Mouse (Mus musculus): Measurements from ENCODE around the gene Dync2li1.

Dync2li1 gene

DNA sequence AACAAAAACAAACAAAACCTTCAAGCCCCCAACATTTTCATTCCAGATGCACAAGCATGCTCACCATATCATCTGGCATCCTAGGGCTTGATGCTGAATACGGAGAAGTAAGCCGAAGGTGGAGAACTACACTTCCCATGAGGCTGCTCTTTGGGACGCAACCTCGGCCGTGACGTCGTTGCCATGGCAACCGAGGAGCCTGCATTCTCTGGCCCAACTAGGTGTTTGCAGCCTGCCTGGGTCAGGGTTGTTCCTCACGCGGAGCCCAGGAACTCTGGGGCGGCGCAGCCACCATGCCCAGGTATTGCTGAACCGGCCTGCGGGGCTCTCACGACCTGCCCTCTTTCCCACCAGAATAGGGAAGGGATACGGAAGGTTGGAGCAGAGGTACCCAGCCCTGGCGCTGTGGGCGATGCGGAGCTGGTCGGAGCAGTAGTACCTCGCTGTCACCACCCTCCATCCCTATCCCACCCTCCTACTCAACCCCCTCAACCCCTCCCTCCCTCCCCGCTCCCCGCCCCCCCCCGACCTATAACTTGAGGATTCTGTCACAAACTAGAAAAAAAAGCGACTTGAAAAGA, at the start of gene Dync2li1:
Gene Dync2li1 (plus strand): TSS at position 221 of the 581 bp plus-strand sequence.
- DNase-seq = peak; percentile 96

DNA sequence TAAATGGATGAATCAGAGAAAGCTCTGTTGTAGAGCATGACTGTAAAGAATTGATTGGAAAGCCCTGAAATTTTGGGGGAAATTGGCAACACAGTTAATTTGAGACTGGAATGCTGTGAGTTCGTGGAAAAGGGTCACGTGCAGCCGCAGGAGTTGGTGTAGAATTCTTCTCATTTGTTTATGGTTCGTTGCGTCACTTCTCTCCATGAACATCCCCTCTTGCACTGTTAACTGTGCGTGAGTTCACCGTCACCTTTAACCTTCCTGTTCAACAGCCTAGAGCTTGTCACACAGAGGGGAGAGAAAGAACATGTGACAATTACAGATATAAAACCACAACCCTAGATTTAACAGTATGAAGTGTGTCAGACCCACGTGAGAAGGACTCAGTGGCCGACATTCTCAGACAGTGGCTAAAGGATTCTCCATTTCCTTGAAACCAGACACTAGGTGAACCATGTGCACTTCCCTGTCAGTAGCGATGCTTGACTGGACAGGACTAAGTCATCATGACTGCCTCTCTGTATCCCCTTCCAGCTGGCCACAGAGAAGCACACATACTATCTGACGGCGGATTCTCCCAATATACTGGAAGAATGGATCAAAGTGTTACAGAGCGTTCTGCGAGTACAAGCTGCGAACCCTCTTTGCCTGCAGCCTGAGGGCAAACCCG, 49.5 kb upstream of the Dync2li1 start:
- DNase-seq = no peak

DNA sequence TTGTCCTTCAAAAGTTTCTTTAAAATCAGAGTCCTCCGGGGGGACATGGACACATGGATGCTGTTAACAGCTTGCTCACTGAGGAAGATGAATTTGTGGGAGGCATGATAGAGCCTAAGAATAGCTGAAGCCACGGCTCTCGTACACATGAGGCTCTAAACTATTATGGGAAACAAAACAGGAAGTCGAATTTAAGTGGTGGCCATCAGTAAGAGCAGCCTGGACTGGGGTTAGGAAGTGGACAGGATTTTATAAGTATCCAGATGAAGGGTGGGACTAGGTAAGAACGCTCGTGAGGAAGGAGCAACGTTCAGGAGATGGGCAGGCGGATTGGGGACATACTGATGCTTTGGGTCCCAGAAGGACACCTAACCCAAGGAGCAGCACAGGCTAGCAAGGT, 47.0 kb upstream of the Dync2li1 start:
- no peak for DNase-seq

DNA sequence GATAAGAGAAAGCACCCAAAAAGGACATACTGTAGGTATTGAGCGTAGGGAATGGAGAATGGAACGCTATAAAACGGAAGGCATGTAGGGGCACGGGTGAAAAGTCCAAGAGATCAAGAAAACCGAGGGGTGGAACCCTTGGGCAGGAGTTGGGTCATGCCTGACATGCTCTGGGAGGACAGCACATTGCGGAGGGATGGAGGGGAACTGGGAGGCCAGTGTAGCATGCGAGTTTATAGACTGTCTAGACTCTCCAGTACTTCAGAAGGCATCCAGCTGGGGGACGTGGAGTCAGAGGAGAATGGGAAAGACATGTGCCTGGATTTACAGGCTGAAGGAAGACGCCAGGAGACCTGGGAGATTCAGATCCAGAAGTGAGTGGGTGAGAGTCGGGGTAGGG, 46.5 kb upstream of the Dync2li1 start:
- no peak for DNase-seq

DNA sequence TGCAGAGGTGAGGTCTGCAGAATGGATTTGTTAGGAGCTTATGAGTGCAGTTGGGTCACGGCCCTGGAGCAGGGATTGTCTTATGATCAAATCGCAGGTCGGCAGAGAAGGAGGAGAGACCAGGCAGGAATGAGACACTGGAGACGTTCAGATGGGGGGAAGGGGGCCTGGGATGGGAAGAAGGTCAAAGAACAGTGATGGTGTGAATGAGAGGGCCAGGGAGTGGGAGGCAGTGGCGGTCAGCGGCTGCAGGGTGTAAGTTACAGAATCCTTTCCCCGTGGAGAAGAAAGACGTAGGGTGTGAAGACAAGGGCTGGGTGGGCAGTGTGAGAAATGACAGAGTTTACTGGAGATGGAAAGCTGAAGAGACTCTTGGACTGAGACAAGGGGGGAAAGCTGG, 45.5 kb upstream of the Dync2li1 start:
- DNase-seq = no peak

DNA sequence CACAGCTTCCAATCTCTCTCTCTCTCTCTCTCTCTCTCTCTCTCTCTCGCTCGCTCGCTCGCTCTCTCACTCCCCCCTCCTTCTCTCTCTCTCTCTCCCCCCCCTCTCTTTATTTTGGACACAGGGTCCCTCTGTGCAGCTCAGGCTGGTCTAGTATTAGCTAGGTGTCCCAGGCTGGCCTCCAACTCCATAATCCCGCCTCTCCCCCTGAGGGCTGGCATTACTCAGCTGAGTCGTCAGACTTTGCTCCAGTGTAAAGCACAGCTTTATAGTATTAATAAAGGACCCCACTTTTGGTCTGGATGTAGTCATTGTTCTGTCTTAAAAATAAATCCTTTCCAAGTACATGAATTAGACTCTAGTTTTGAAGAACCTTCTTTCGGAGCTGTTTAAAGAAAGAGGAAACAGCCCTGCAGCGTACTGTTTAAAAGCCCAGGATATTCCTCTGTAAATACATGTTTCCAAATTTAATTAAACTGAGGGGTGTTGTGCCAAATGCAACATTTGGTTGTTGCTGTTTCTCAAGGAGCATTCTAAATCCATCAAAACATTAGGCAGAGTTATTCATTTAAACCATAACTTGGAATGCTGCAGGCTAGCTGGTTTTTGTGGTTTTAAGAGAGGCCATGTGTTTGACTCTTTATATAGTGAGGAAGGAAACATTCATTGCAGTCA, 44.4 kb upstream of the Dync2li1 start:
- no peak for DNase-seq

DNA sequence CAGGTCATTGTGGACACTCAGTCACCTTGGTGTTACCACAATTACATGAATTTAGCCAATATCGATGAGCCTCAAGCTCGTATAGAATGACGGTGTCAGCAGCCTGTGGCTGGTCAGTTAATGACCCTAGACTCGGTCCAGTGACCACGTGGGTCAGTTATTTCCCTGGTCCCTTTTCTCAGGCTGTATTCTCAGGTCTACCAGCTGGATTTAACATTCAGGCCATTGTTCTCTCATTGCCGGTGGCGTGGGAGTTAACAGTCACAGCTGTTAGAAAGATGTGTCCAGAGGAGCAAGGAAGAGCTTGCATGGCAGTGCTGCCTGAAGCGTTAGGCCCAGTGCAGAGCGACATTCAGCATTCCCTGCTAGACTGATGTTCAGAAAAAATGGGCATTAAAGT, 42.2 kb upstream of the Dync2li1 start:
- DNase-seq = no peak

DNA sequence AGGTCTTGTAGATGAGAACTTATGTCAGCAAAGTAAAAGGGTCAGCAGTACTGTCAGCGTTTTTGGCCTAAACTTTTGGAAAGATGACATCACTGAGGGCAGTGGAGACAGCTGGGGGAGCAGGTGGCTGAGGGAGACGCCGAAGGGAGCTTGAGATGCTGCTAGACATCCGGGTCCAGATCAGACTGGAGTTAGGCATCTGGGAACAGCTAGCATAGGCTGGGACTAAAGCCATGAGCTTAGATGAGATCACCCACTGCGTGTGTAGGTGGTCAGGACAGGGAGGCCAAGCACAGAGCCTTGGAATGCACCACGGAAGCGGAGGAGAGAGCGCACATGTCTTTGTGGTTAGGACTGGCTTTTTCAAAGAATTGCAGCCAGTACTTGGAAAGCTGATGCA, 41.2 kb upstream of the Dync2li1 start:
- DNase-seq = no peak

DNA sequence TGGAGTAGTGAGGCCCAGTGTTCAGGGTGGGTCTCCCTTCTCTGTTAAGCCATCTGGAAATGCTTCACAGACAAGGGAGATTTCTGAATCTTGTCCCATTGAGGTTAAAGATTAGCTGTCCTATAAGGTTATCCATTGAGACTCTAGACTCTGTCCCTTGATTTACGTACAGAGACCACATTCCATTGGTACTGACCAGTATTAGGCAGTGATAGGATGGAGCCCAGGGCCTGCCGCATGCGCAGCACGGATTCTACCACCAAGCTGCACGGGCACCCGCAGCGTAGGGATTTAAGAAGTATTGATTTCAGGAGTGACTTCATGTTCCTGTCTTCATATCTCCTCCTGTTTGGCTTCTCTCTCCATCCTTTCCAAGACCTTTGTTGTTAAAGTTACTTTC, 36.2 kb upstream of the Dync2li1 start:
- no peak for DNase-seq

DNA sequence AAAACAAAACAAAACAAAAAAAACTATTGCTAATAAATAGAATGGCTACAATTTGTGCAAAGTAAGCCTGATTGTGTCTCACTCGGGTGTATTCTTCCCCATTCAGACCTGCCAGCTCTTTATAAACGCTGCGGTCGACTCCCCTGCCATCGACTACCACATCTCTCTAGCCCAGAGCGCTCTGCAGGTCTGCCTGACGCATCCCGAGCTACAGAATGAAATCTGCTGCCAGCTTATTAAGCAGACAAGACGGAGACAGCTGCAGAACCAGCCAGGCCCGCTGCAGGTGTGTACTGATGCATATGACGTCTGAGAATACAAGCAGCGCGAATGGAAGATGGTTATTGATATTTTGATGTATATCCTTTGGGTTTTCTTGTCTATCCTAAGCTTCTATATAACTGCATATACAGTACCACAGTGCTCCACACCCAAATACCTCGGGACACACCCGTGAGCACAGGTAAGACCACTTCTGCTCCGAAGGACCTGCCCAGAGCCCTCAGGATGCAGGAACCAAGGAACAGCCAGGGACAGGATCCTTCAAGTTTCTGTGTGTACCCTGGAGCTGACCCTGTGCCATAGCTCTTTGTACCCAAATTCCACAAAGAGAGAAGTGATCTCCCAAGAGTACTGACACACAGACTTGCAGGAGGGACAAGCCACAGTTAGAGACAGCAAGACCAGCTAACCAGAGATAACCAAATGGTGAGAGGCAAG, 34.7 kb upstream of the Dync2li1 start:
- DNase-seq = no peak

DNA sequence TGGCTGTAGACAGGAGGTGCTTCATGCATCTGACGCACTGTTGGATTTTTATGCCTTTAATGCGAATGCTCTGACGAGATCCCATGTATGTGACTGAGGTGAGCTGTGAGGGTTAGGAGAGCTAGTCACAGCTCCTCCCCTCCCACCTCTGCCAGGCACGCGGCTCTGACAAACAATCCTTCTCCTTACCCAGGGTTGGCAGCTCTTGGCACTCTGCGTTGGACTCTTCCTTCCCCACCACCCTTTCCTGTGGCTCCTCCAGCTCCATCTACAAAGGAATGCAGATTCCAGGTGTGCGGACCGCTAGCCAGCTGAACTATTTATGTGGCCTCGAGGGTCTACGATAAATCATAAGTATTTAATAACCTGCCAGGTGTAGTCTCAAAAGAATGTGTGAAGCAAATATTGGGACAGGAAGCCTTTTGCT, 30.3 kb upstream of the Dync2li1 start:
- no peak for DNase-seq

DNA sequence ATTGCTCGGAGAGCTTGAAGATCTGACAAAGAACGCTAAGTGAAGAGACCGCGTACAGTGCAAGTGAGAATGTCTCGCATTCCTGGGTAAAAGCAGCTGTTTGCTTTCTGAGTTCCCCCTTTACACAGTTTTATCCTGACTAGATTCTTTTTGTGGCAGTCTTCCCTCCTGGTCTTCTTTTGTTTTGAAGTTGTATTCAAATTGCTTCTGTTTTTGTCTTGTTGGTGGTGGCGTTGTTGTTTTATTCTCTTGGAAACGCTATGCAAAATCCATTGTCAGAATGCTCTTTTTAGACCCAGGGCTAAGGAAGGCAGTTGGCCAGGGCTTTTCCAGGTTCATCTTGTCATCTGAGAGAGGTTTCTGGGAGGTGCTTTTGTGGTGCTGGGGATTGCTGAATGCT, 29.8 kb upstream of the Dync2li1 start:
- no peak for DNase-seq

DNA sequence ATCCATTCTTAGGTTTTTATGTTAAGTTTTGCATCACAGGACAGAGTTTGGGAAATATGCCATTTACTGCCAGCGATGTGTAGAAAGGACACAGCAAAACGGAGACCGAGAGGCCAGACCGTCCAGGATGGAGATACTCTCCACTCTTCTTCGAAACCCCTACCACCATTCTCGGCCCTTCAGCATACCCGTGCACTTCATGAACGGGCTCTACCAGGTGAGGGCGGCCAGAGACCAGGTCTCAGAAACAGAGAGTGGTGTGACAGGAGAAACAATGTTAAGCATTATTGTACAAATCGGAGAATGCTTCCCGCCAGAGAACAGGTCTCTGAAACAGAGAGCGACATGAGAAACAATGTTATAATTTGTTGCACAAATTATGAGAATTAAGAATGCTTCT, 28.4 kb upstream of the Dync2li1 start:
- no peak for DNase-seq

DNA sequence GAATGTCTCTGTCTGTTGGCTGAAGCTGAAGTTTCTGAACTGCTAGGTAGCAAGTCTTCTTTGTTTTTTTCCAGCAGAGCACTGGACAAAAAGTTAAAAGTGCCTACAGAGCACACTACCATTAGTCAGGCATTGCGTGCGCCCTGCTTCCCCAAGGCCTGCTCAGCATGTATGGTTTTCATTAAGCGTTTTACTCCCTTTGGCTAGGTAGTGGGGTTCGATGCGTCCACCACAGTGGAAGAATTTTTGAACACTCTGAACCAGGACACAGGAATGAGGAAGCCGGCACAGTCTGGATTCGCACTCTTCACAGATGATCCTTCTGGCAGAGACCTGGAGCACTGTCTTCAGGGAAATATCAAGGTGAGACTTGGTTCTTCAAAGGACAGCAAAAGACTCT, 27.4 kb upstream of the Dync2li1 start:
- no peak for DNase-seq

DNA sequence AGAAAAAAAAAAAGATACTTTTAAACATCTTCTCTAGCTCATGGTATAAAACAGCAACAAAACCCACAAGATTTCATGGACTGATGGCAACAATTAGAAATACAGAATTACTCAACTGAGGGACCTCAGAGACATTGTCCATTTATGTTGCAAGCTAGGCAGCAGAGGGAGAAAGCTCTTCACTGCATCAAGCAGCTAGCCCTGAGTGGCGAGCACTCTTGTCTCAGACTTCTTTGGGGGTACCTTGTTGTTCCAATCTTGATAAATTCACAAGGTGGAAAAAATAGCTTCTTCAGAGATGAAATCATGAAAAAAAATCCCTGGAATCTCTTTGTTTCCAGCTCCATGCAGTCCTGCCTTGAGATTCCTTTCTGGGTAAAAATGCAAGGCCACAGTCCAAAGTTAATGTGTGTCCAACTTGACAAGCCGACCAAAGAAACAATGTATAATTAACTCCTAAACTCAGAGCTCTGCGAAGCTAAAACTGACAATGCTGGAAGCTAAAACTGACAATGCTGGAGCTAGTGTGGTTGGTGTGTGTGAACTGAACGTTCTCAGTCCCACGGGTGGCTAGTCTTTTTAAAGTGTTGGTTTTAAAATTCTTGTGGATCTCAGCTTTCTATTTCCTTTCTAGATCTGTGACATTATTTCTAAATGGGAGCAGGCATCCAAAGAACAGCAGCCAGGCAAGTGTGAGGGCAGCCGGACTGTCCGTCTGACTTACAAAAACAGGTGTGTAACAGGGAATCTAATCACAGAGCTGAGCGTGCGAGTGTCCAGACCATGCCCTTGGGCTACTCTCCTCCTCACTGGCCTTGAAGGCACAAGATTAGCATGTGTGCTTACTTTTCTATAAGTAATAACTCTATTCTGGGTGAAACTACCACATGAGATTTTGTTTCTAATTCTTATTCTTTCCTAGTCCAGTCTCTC, 26.0 kb upstream of the Dync2li1 start:
- DNase-seq = no peak

DNA sequence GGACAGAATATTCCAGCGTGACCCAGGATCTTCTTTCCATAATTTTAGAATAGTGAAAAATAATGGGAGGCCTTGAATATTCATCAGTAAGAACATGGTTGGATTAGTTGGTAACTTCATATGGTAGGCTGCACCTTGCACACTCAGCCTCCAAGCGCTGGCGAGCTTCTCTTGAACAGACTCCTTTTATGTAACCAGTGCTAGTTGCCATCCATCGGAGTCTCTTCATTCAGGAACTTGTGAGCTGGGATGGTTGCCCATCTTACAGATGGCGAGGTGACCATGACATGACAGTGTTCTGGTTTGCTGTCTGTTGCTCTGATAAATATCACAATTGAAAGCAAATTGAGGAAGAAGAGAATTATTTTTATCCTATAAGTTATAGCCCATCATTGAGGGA, 24.5 kb upstream of the Dync2li1 start:
- DNase-seq = no peak

DNA sequence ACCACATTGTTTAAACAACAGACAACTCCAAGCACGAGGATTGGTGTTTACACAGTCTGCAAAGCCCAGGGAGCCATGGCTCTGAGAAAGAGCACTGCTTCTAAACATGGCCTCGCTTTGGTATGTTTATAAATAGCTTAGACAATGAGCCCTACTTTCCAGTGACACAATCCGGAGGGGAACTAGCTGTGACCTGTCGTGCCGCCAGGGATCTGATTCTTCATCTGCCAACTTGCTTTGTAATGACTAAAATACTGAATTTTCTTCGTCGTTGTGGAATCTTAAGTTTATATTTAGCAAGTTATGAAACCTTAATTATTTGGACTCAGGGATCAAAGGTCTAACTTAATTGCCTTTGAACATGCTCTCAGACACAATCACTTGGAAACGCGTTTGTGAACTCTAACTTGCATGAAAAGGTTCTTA, 23.1 kb upstream of the Dync2li1 start:
- peak; percentile 40 for DNase-seq

DNA sequence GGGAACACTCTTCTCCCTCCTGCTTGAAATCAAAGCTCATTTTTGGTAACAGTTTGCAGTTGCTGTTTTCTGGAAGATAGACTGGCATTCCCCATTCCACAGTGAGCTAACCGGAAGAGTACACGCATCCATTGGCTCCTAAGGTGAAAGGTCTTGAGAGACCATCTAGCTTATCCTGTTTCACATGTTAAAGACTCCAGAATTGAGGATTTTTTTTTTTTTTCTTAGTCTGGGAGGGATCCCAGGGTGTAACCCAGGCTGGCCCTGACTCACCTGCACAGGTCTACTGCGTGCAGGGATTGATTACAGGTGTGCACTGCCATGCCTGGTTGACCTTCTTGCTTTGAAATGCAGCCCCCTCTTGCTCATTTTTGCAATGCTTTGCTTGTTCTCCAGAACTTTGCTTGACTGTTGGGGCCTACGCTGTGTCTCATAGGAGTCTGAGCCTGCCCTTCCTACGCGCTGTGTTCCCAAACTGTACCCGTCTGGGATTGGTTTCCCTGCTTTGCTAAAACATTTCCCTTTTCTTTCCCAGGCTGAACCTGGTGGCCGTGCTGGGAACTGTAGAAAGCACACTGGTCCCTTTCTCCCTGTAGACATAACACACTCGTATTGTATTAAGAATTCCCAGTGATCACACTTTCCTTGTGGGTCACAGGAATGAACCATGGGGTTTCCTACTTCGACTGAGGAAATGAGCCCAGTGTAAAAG, 22.4 kb upstream of the Dync2li1 start:
- DNase-seq = no peak

DNA sequence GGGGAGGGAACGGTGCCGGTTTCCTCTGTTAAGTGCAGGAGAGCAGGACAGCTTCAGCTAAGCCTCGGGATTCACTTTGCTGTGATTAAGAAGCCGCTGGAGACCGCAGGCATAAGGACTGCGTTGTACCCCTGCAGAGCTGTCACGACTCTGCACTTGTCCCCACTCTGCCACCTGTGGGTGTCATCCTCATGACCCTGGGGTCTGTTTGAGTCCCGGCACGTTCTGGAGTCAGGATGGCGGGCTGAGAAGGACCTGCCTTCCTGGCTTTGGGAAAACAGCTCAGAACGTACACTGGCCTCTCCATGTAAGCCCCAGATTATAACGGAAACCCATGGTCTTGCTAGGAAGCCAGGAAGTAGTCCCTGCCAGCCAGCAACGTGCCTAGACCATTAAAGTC, 19.3 kb upstream of the Dync2li1 start:
- DNase-seq = no peak

DNA sequence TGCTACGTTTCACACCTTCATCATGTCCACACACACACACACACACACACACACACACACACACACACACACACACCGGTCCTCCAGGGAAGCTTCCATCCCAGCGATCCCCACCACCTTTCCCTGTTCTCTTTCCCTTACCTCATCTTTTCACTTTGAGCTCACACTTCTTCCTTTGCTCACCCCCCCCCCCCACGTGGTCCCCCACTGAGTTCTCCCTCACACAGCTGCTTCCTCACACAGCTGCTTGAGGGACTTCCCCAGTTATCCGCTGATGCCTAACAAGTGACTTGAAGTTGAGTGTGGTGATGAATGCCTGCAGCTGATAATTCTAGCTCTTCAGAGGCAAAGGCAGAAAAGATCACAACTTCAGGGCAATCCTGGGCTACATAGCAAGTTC, 18.7 kb upstream of the Dync2li1 start:
- DNase-seq = no peak

DNA sequence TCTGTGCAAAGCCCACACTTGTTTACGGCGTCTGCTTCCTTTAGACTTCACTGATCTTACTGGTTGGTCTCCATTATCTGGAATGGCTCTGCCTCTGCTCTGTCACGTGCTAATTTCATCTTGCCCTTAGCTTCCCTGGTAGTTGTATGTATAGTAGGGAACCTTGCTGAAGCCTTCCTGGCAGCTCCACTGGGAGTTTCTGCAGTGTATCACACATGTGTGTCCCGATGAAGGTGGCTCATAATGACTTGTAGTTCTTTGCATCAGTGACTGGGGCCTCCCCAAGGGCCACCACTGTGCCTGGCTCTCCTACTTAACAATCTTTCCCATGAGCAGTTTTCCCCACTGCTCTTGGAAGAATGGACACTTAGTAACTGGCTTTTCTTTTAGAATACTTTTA, 17.7 kb upstream of the Dync2li1 start:
- DNase-seq = no peak

DNA sequence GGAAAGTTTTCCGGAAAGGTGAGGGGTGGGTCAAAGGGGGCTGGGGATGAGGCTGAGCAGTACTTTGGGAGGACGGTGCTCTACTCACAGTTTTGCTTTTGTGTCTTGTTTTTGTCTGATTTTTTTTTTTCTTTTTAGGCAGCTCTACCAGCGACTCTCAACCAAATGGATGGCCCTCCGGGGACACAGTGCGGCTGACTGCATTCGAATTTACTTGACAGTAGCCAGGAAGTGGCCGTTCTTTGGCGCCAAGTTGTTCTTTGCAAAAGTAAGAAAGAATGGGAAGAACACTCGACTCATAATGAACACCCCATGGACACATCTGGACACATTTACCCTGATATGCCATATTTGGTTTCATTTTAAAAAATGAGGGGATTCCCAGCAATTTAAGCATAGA, 14.8 kb upstream of the Dync2li1 start:
- DNase-seq = peak; percentile 75
